Mouse (Mus musculus): ENCODE measurements at regions not wholly inside any gene's neighbourhood (a gene's known extent, or its start where the extent isn't known, plus 50 kb on each side); places are given as distances from the start of the nearest gene placed in this dataset.

DNA sequence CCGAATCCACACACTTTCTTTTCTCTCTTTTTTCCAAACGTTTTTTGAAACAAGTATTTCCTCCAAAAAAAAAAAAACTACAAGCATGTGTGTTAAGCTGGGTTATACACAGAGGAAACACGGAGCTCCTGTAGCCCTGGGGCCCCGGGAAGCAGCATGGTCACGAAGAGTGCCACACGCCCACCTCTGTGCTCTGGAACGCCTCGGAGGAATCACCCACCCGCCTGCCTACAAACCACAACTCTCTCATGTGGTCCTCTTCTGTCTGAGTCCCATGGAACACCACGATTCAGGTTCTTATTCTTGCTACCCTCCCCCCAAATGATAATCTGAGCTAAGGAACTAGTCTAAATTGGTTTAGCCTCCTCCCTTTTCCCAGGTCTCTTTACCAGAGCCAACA is 98.6 kb upstream of the Ptpn13 start:
- TF ChIP-seq CTCF (IDR thresholded peaks at IDR 0.05; ENCODE audit: control insufficient read depth, insufficient read depth, low read length): no peak
- no peak for TF ChIP-seq POLR2A (IDR thresholded peaks at IDR 0.05; ENCODE audit: borderline replicate concordance, control insufficient read depth, low read depth, low read length)
